Mouse (Mus musculus): ENCODE data around the gene Ptov1. TPM values are rescaled to one million over a fixed set of nuclear protein-coding genes. Genes with fewer than 3 reads are reported as not detected.
A peak's percentile ranks its signal among the peaks of the same experiment; 100 is the strongest.

Gene Ptov1
- polyA plus RNA-seq, 1 experiment = 66.2 TPM

DNA sequence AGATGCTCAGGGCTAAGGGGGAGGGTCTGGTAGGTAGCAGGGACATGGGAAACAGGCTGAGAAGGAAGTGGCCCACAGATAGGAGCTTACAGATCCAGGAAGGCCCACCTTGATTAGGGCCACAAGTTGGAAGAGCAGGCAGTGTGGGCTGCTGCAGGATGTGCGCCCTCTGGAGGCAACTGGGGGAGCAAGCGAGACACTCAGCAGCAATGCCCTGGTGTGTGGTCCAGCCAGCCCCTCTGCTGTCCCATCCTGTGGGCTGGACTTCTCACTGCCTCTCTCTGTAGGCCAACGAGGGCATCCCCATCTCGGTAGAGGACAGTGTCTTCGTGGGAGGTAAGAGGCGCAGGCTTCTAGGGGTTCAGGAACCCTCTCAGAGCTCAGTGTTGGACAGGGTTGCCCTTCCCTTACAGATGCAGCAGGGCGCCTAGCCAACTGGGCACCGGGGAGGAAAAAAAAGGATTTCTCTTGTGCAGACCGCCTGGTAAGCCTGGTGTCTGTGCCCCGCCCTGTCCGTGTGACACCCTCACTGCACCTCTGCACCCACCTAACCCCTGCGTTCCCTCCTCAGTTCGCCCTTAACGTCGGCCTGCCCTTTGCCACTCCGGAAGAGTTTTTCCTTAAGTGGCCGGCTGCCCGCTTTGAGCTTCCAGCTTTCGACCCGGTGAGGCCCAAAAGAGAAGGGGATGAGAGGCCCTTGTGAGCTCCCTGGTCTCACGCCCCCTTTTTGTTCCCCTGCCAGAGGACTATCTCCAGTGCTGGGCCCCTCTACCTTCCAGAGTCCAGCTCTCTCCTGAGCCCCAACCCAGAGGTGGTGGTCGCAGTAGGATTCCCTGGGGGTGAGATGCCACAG, 8.8 kb downstream of the Ptov1 start:
- H3K4me3 ChIP-seq (ENCODE audit: extremely low read depth, insufficient read depth, insufficient read length) = no peak overlapping the region
- peak in 1 of 2 experiments; percentile 66 for DNase-seq (ENCODE audit: low read depth in 1 of 2, low spot score in 2 of 2)
- H3K27me3 ChIP-seq (ENCODE audit: control insufficient read depth, insufficient read depth, low read length) = no peaks in the 10 kb centered on the region
- H3K36me3 ChIP-seq (ENCODE audit: control insufficient read depth, insufficient read depth, low read length) = peaks cover 23% of the 10 kb centered on the region
- peak; percentile 93 for TF ChIP-seq CTCF (IDR thresholded peaks at IDR 0.05; ENCODE audit: extremely low read depth, insufficient read depth, insufficient read length, insufficient replicate concordance)
- TF ChIP-seq POLR2A (IDR thresholded peaks at IDR 0.05; ENCODE audit: low read depth, low read length) = no peak
- peaks cover 4% of the 10 kb centered on the region; the same call in 1 of the 2 replicates for H3K4me1 ChIP-seq (ENCODE audit: control insufficient read depth, insufficient read depth, insufficient read length)
- H3K27ac ChIP-seq (ENCODE audit: insufficient read depth, low read length) = no peak overlapping the region
- 71% methylated on average over 22 of the region's 22 CpGs for WGBS

DNA sequence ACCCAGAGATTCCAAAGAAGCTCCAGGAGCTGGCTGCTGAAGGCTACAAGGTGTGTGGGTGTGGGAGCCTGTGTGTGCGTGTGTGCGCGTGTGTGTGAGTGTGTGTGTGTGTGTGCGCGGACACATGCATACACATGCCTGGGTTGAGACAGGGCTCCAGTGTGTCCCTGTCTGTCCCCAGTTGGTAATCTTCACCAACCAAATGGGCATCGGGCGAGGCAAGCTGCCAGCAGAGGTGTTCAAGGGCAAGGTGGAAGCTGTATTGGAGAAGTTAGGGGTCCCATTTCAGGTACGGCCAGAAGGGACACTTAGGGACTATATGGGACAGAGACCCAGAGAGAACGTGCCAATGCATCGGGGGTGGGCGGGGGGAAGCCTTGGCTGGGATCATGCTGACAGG, 9.7 kb downstream of the Ptov1 start:
- H3K4me3 ChIP-seq (ENCODE audit: extremely low read depth, insufficient read depth, insufficient read length) = no peak overlapping the region
- no peak for DNase-seq (ENCODE audit: low read depth in 1 of 2, low spot score in 2 of 2)
- H3K4me1 ChIP-seq (ENCODE audit: control insufficient read depth, insufficient read depth, insufficient read length) = peaks cover 9% of the 10 kb centered on the region; the same call in 1 of the 2 replicates
- TF ChIP-seq POLR2A (IDR thresholded peaks at IDR 0.05; ENCODE audit: low read depth, low read length) = no peak
- no peak for TF ChIP-seq CTCF (IDR thresholded peaks at IDR 0.05; ENCODE audit: extremely low read depth, insufficient read depth, insufficient read length, insufficient replicate concordance)
- no peaks in the 10 kb centered on the region for H3K27me3 ChIP-seq (ENCODE audit: control insufficient read depth, insufficient read depth, low read length)
- H3K27ac ChIP-seq (ENCODE audit: insufficient read depth, low read length) = no peak overlapping the region
- peaks cover 23% of the 10 kb centered on the region for H3K36me3 ChIP-seq (ENCODE audit: control insufficient read depth, insufficient read depth, low read length)
- WGBS = 93% methylated on average over 11 of the region's 11 CpGs

DNA sequence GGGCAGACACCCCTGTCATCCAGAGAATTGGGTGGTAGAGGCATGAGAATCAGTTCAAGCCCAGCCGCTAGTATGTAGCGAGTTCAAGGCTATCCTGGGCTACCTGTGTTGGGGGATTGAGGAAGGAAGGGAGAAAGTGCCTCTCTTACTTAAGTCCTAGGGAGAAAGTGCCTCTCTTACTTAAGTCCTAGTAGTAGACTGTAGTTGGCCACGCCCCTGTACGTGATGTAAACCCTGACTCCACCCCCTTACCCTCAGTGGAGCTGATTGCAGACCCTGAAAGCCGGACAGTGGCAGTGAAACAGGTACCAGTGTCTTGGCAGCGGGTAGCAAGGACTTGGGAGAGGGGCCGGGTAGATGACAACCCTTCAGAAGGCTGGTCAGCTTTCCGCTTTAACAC, 11.7 kb downstream of the Ptov1 start:
- Histone ChIP-seq H3K4me1 (ENCODE audit: control insufficient read depth, insufficient read depth, insufficient read length) (peaks cover 16% of the 10 kb centered on the region; the same call in 1 of the 2 replicates), H3K36me3 (ENCODE audit: control insufficient read depth, insufficient read depth, low read length) (peaks cover 8% of the 10 kb centered on the region; the same call in 1 of the 2 replicates), H3K4me3 (ENCODE audit: extremely low read depth, insufficient read depth, insufficient read length) (peak overlapping the region; percentile 15; the same call in 1 of the 2 replicates), H3K27ac (ENCODE audit: insufficient read depth, low read length) (no peak overlapping the region), H3K27me3 (ENCODE audit: control insufficient read depth, insufficient read depth, low read length) (no peaks in the 10 kb centered on the region)
- no peak for DNase-seq (ENCODE audit: low read depth in 1 of 2, low spot score in 2 of 2)
- 38% methylated on average over 8 of the region's 8 CpGs for WGBS
- TF ChIP-seq POLR2A (IDR thresholded peaks at IDR 0.05; ENCODE audit: low read depth, low read length) = no peak
- TF ChIP-seq CTCF (IDR thresholded peaks at IDR 0.05; ENCODE audit: extremely low read depth, insufficient read depth, insufficient read length, insufficient replicate concordance) = no peak

DNA sequence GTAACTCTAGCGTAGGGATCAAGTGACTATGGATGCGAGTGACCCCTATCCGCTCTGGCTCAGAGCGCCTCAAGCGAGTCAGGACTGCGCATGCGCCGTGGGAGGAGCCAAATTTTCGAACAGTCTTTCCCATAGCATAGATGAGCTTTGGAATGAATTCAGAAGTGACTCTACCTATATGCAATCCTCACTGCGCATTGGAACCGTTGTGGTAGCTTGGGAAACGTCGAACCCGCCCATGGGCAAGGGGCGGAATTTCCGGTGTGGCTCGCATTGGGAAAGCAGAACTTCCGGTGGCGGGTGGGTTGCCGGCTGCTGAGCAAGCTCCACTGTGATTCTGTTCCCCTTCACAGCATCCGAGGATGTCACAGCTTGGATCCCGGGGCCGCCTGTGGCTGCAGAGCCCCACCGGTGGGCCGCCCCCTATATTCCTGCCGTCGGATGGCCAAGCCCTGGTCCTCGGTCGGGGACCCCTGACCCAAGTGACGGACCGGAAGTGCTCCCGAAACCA, 12.5 kb downstream of the Ptov1 start, which contains the start of gene Pnkp:
Gene Pnkp (plus strand): TSS at position 98 of the 511 bp plus-strand sequence.
- H3K27me3 ChIP-seq (ENCODE audit: control insufficient read depth, insufficient read depth, low read length) = no peaks in the 10 kb centered on the region
- peaks cover 16% of the 10 kb centered on the region; the same call in 1 of the 2 replicates for H3K4me1 ChIP-seq (ENCODE audit: control insufficient read depth, insufficient read depth, insufficient read length)
- under 1% methylated on average over 32 of the region's 32 CpGs for WGBS
- DNase-seq (ENCODE audit: low read depth in 1 of 2, low spot score in 2 of 2) = peak; percentile 60 to 73
- H3K36me3 ChIP-seq (ENCODE audit: control insufficient read depth, insufficient read depth, low read length) = peaks cover 5% of the 10 kb centered on the region; the same call in 1 of the 2 replicates
- H3K4me3 ChIP-seq (ENCODE audit: extremely low read depth, insufficient read depth, insufficient read length) = peak within 1 kb of the TSS; percentile 88
- no peak; the same call in 1 of the 2 replicates for TF ChIP-seq POLR2A (IDR thresholded peaks at IDR 0.05; ENCODE audit: low read depth, low read length)
- H3K27ac ChIP-seq (ENCODE audit: insufficient read depth, low read length) = peak within 1 kb of the TSS; percentile 78

DNA sequence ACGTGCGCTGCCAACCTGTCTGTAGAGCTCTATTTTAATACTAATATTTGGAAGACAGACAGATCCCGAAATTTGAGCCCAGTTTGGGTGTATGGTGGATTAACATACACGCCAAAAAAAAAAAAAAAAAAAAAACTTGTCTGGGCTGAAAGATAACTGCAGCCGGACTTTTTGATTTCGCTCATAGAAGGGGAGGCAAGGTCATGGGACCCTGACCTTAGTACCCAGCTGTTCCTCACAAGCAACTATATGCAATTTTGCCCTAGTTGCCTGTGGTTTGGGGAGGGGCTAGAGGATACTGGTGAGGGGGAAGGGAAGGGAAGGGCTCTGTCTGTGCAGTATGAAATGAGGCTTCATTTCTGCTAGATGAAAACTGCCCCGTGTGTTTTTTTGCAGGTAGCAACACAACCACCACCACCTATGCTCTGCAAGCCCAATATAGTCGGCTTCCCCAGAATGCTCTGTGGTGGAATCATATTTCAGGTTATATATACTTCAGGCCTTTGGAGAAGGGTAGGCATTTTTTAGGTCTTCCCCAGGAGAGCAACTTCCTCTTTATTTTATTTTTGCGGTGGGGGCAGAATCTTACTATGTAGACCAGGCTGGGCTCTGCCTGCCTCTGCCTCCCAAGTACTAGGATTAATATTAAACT, 13.2 kb downstream of the Ptov1 start:
- peaks cover under 1% of the 10 kb centered on the region; the same call in 1 of the 2 replicates for H3K36me3 ChIP-seq (ENCODE audit: control insufficient read depth, insufficient read depth, low read length)
- peak overlapping the region; percentile 78 for H3K27ac ChIP-seq (ENCODE audit: insufficient read depth, low read length)
- H3K4me3 ChIP-seq (ENCODE audit: extremely low read depth, insufficient read depth, insufficient read length) = no peak overlapping the region
- no peak for TF ChIP-seq POLR2A (IDR thresholded peaks at IDR 0.05; ENCODE audit: low read depth, low read length)
- no peak for TF ChIP-seq CTCF (IDR thresholded peaks at IDR 0.05; ENCODE audit: extremely low read depth, insufficient read depth, insufficient read length, insufficient replicate concordance)
- WGBS = 35% methylated on average over 9 of the region's 9 CpGs
- peaks cover 16% of the 10 kb centered on the region; the same call in 1 of the 2 replicates for H3K4me1 ChIP-seq (ENCODE audit: control insufficient read depth, insufficient read depth, insufficient read length)
- no peaks in the 10 kb centered on the region for H3K27me3 ChIP-seq (ENCODE audit: control insufficient read depth, insufficient read depth, low read length)
- no peak for DNase-seq (ENCODE audit: low read depth in 1 of 2, low spot score in 2 of 2)

DNA sequence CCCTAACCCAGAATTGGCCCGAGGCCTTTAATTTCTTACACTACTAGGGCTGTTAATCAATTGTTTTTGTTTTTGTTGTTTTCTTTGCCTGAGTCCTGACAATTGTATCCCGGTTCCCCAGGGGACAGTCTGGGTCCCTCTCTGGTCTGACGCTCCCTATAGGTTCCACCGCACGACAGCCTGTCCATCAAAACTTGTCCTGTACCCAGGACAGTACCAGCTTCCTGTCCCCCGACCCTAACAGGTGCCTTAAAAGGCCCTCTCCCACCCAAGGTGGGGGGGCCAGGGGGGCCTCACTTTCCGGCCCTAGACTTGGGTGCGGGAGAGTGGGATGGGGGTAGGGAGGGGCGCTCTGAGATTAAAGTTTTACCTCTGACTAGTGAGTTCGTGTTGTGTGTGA, 14.6 kb downstream of the Ptov1 start:
- H3K36me3 ChIP-seq (ENCODE audit: control insufficient read depth, insufficient read depth, low read length) = no peaks in the 10 kb centered on the region
- TF ChIP-seq POLR2A (IDR thresholded peaks at IDR 0.05; ENCODE audit: low read depth, low read length) (no peak), CTCF (IDR thresholded peaks at IDR 0.05; ENCODE audit: extremely low read depth, insufficient read depth, insufficient read length, insufficient replicate concordance) (no peak)
- peak overlapping the region; percentile 96 for H3K27ac ChIP-seq (ENCODE audit: insufficient read depth, low read length)
- peak overlapping the region; percentile 92 for H3K4me3 ChIP-seq (ENCODE audit: extremely low read depth, insufficient read depth, insufficient read length)
- DNase-seq (ENCODE audit: low read depth in 1 of 2, low spot score in 2 of 2) = no peak
- WGBS = 35% methylated on average over 10 of the region's 10 CpGs
- H3K4me1 ChIP-seq (ENCODE audit: control insufficient read depth, insufficient read depth, insufficient read length) = peaks cover 23% of the 10 kb centered on the region; the same call in 1 of the 2 replicates
- H3K27me3 ChIP-seq (ENCODE audit: control insufficient read depth, insufficient read depth, low read length) = no peaks in the 10 kb centered on the region
